Mouse (Mus musculus) heart, adult 2 months (tissue): ENCODE data around the gene Rpl37. TPM values are rescaled to one million over a fixed set of nuclear protein-coding genes. Genes with fewer than 3 reads are reported as not detected.
A peak's percentile ranks its signal among the peaks of the same experiment; 100 is the strongest.

Experiments used
- DNase-seq, 2 experiments: peaks; one replicate each; pipeline ENCODE4 v3.0.0; 2021
- H3K27ac ChIP-seq: fragments of 200-600 bp; 2 replicates; pipeline ENCODE4 v1.8.1; 2022
- H3K27me3 ChIP-seq: fragments of 200-500 bp; 2 replicates; pipeline ENCODE4 v1.6.1; 2012; ENCODE audit warnings: mild to moderate bottlenecking, low read length, inconsistent platforms, mixed read lengths; ENCODE audit not compliant: control insufficient read depth, insufficient read depth
- H3K36me3 ChIP-seq: fragments of 200-500 bp; 2 replicates; pipeline ENCODE4 v1.6.1; 2012; ENCODE audit warnings: low read length, inconsistent platforms; ENCODE audit not compliant: control insufficient read depth, insufficient read depth
- H3K4me1 ChIP-seq: fragments of 200-500 bp; 2 replicates; pipeline ENCODE4 v1.6.1; 2011; ENCODE audit warnings: low read length; ENCODE audit not compliant: control insufficient read depth, insufficient read depth
- H3K4me3 ChIP-seq: fragments of 200-600 bp; 2 replicates; pipeline ENCODE4 v1.8.1; 2022
- H3K79me2 ChIP-seq: fragments of 200-500 bp; replicated peaks from 2 replicates; pipeline ENCODE4 v1.6.1; 2012; ENCODE audit warnings: mild to moderate bottlenecking, inconsistent platforms, low read length, moderate library complexity, mixed read lengths; ENCODE audit not compliant: control insufficient read depth, insufficient read depth
- H3K9ac ChIP-seq: fragments of 200-500 bp; 2 replicates; pipeline ENCODE4 v1.6.1; 2012; ENCODE audit warnings: low read depth, mild to moderate bottlenecking, control low read depth, inconsistent platforms, low read length, mixed read lengths
- CTCF ChIP-seq: fragments of 200-600 bp; IDR thresholded peaks from 2 replicates; pipeline ENCODE4 v1.8.1; 2022; ENCODE audit warnings: antibody characterized with exemption, mild to moderate bottlenecking, moderate library complexity
- EP300 ChIP-seq: fragments of 200-500 bp; IDR thresholded peaks from 2 replicates; pipeline ENCODE4 v1.6.1; 2011; ENCODE audit warnings: low read depth, low read length, control low read depth; ENCODE audit not compliant: insufficient read depth
- POLR2A ChIP-seq: fragments of 200-500 bp; IDR thresholded peaks from 2 replicates; pipeline ENCODE4 v1.6.1; 2011; ENCODE audit warnings: mild to moderate bottlenecking, low read depth, low read length, control low read depth; ENCODE audit not compliant: insufficient read depth
- WGBS: fragments of 180-500 bp; shearing (Covaris S2); methylation state at CpG from one replicate; pipeline ENCODE4 v1.1.7; 2018; 5-methylcytosine and 5-hydroxymethylcytosine counted together
- intact Hi-C: fragments of 180-260 bp; cut with DNase I; formaldehyde crosslinking; loops from one replicate; pipeline ENCODE4 v1.15.1; 2025
- polyA plus RNA-seq: library from polyadenylated mRNA; depleted of rRNA; stranded (reverse); fragments of >200 nt; gene quantifications from 2 replicates; pipeline ENCODE4 v1.2.3, GENCODE M21; 2012
- total RNA-seq, 2 experiments: library from RNA; stranded (reverse); gene quantifications; 2 replicates each; pipeline ENCODE4 v1.2.3; 2021

The Rpl37 gene
- total and polyA plus RNA-seq, 3 experiments: 186 to 405 (median 228) TPM

GRCm38 (mm10) chr15:5152171-5152570, 35.7 kb downstream of the Rpl37 start:
- no peak overlapping the region for H3K4me3 ChIP-seq
- H3K79me2 ChIP-seq: peaks cover 10% of the 10 kb centered on the region
- no peak for DNase-seq
- H3K27ac ChIP-seq: no peak overlapping the region
- TF ChIP-seq POLR2A (no peak), EP300 (no peak), CTCF (no peak)
- intact Hi-C loops: no loop called here
- no peak overlapping the region for H3K9ac ChIP-seq
- H3K27me3 ChIP-seq: no peaks in the 10 kb centered on the region
- WGBS: 94% methylated on average over 6 of the region's 6 CpGs
- H3K36me3 ChIP-seq: peaks cover 9% of the 10 kb centered on the region
- peaks cover 6% of the 10 kb centered on the region for H3K4me1 ChIP-seq

- Histone ChIP-seq H3K4me3 (no peak overlapping the region), H3K9ac (no peak overlapping the region), H3K27me3 (no peaks in the 10 kb centered on the region), H3K27ac (no peak overlapping the region), H3K4me1 (peaks cover 19% of the 10 kb centered on the region), H3K79me2 (peaks cover 13% of the 10 kb centered on the region), H3K36me3 (peaks cover 3% of the 10 kb centered on the region)
- intact Hi-C loops: no loop called here
- TF ChIP-seq EP300 (no peak), CTCF (no peak), POLR2A (no peak)
- no peak for DNase-seq
- WGBS: 58% methylated on average over 9 of the region's 9 CpGs
Measured at GRCm38 (mm10) chr15:5154621-5155020, 38.2 kb downstream of the Rpl37 start.

GRCm38 (mm10) chr15:5155093-5155492, 38.6 kb downstream of the Rpl37 start:
- no peaks in the 10 kb centered on the region for H3K27me3 ChIP-seq
- intact Hi-C loops: no loop called here
- TF ChIP-seq POLR2A (no peak), CTCF (no peak), EP300 (no peak)
- H3K9ac ChIP-seq: no peak overlapping the region
- H3K79me2 ChIP-seq: peaks cover 12% of the 10 kb centered on the region
- peaks cover 19% of the 10 kb centered on the region for H3K4me1 ChIP-seq
- peaks cover 3% of the 10 kb centered on the region for H3K36me3 ChIP-seq
- 75% methylated on average over 5 of the region's 5 CpGs for WGBS
- no peak for DNase-seq
- H3K27ac ChIP-seq: no peak overlapping the region
- H3K4me3 ChIP-seq: no peak overlapping the region

GRCm38 (mm10) chr15:5156355-5156754, 39.9 kb downstream of the Rpl37 start:
- no peak for DNase-seq
- intact Hi-C loops: no loop called here
- 78% methylated on average over 4 of the region's 4 CpGs for WGBS

GRCm38 (mm10) chr15:5157386-5157785, 40.9 kb downstream of the Rpl37 start:
- WGBS: 7% methylated on average over 1 of the region's 1 CpGs

More at GRCm38 (mm10) chr15:5156355-5156754, 39.9 kb downstream of the Rpl37 start:
- no peak for TF ChIP-seq POLR2A
- TF ChIP-seq CTCF: no peak
- no peak for TF ChIP-seq EP300
- Histone ChIP-seq H3K9ac (no peak overlapping the region), H3K27ac (no peak overlapping the region), H3K4me3 (no peak overlapping the region), H3K79me2 (peaks cover 10% of the 10 kb centered on the region), H3K4me1 (peaks cover 19% of the 10 kb centered on the region), H3K27me3 (no peaks in the 10 kb centered on the region), H3K36me3 (peaks cover 3% of the 10 kb centered on the region)

GRCm38 (mm10) chr15:5158827-5159226, 42.4 kb downstream of the Rpl37 start:
- H3K9ac ChIP-seq: no peak overlapping the region
- intact Hi-C loops: no loop called here
- H3K4me1 ChIP-seq: peaks cover 19% of the 10 kb centered on the region
- peak overlapping the region; percentile 15 for H3K27ac ChIP-seq
- TF ChIP-seq CTCF (no peak), EP300 (no peak), POLR2A (no peak)
- H3K4me3 ChIP-seq: no peak overlapping the region
- peak; percentile 40 to 54 for DNase-seq
- H3K79me2 ChIP-seq: peaks cover 6% of the 10 kb centered on the region; the same call in 1 of the 2 replicates
- WGBS: 33% methylated on average over 6 of the region's 6 CpGs
- H3K27me3 ChIP-seq: no peaks in the 10 kb centered on the region
- peaks cover 3% of the 10 kb centered on the region for H3K36me3 ChIP-seq

More at GRCm38 (mm10) chr15:5157386-5157785, 40.9 kb downstream of the Rpl37 start:
- intact Hi-C loops: no loop called here
- DNase-seq: no peak
- H3K9ac ChIP-seq: no peak overlapping the region
- peaks cover 19% of the 10 kb centered on the region for H3K4me1 ChIP-seq
- no peak overlapping the region for H3K4me3 ChIP-seq
- peaks cover 8% of the 10 kb centered on the region; the same call in 1 of the 2 replicates for H3K79me2 ChIP-seq
- peaks cover 3% of the 10 kb centered on the region for H3K36me3 ChIP-seq
- no peak overlapping the region for H3K27ac ChIP-seq
- no peaks in the 10 kb centered on the region for H3K27me3 ChIP-seq
- no peak for TF ChIP-seq POLR2A
- no peak for TF ChIP-seq CTCF
- no peak for TF ChIP-seq EP300
